Mouse (Mus musculus) ES-Bruce4 (cell line): ENCODE results near the gene Ap3d1.

Experiments
- CTCF ChIP-seq: IDR thresholded peaks from one replicate; pipeline ENCODE4 v1.8.1; 2011; ENCODE audit warnings: low read depth, low read length
- POLR2A ChIP-seq: IDR thresholded peaks from one replicate; pipeline ENCODE4 v1.8.1; 2011; ENCODE audit warnings: low read length; ENCODE audit not compliant: insufficient read depth

DNA sequence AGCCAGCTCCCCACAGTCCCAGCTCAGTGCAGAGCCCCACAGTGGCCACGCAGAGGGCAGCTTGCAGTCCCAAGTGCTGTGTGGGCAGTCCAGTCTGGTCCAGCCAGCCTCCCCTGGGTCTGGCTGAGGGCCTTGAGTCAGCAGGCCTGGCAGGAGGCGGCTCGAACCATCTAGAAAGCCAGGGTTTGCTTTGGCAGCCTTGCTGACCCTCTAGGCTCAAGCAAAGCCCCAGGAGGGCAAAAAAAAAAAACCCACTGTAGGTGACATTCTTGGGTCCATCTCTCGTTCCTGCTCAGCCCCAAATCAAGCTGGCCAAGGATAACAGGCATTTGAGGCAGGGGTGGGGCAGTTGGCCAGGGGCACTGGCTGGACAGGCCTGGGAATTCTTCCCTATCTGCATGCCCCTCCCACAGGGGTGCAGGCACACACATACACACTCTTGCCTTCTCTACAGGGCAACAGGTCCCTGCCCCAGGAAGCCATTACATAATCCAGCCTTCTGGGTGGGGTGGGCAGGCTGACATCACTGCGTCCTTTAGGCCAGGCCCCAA lies 67.8 kb downstream of the Ap3d1 start:
- TF ChIP-seq POLR2A (no peak), CTCF (no peak)
